Mouse (Mus musculus) heart, embryonic 14.5 days (tissue): ENCODE measurements at regions not wholly inside any gene's neighbourhood (a gene's known extent, or its start where the extent isn't known, plus 50 kb on each side); places are given as distances from the start of the nearest gene placed in this dataset.

Experiments used
- ATAC-seq: fragments of 200-750 bp; cut with Nextera tagmentation; 2 replicates; pipeline ENCODE4 v1.8.0; 2017; ENCODE audit warnings: low read depth, moderate TSS enrichment; ENCODE audit not compliant: insufficient number of reproducible peaks, insufficient read depth, low FRiP score
- H3K27ac ChIP-seq, 2 experiments: fragments of 200-500 bp in 1 of 2; fragments of 300-500 bp in 1 of 2; sonication (generic) in 1 of 2; replicated peaks in 1 of 2; 2 replicates each; pipeline ENCODE4 v1.5.1; 2012 to 2014; ENCODE audit warnings: low read depth in 2 of 2, low read length in 2 of 2, control low read depth in 1 of 2, mild to moderate bottlenecking in 1 of 2, mixed read lengths in 1 of 2; ENCODE audit not compliant: control insufficient read depth in 1 of 2, insufficient read depth in 1 of 2
- H3K27me3 ChIP-seq: fragments of 300-500 bp; sonication (generic); 2 replicates; pipeline ENCODE4 v1.6.1; 2014; ENCODE audit warnings: mild to moderate bottlenecking, low read length, control low read depth; ENCODE audit not compliant: control insufficient read depth, insufficient read depth
- H3K36me3 ChIP-seq: fragments of 300-500 bp; sonication (generic); 2 replicates; pipeline ENCODE4 v1.6.1; 2014; ENCODE audit warnings: mild to moderate bottlenecking, control low read depth, low read length, mixed read lengths; ENCODE audit not compliant: control insufficient read depth, insufficient read depth
- H3K4me1 ChIP-seq, 2 experiments: fragments of 200-500 bp in 1 of 2; fragments of 300-500 bp in 1 of 2; sonication (generic) in 1 of 2; 2 replicates each; pipeline ENCODE4 v1.6.1; 2012 to 2014; ENCODE audit warnings: low read length in 2 of 2, control low read depth in 1 of 2, mixed read lengths in 1 of 2; ENCODE audit not compliant: control insufficient read depth in 2 of 2, insufficient read depth in 2 of 2
- H3K4me2 ChIP-seq: fragments of 300-500 bp; sonication (generic); 2 replicates; pipeline ENCODE4 v1.6.1; 2014; ENCODE audit warnings: mild to moderate bottlenecking, low read length
- H3K4me3 ChIP-seq, 2 experiments: fragments of 200-500 bp in 1 of 2; fragments of 300-500 bp in 1 of 2; sonication (generic) in 1 of 2; 2 replicates each; pipeline ENCODE4 v1.5.1; 2012 to 2014; ENCODE audit warnings: low read length in 2 of 2, mild to moderate bottlenecking in 2 of 2, control low read depth in 1 of 2, low read depth in 1 of 2, moderate library complexity in 1 of 2; ENCODE audit not compliant: control insufficient read depth in 1 of 2, insufficient read depth in 1 of 2
- H3K9ac ChIP-seq: fragments of 300-500 bp; sonication (generic); 2 replicates; pipeline ENCODE4 v1.6.1; 2014; ENCODE audit warnings: mild to moderate bottlenecking, low read length
- H3K9me3 ChIP-seq: fragments of 300-500 bp; sonication (generic); 2 replicates; pipeline ENCODE4 v1.6.1; 2016; ENCODE audit warnings: low read length, control low read depth; ENCODE audit not compliant: control insufficient read depth
- WGBS: fragments of 180-500 bp; shearing (Covaris S2); extraction: QIAGEN DNeasy Blood & Tissue Kit; methylation state at CpG from one replicate; pipeline ENCODE4 v1.1.7; 2014; 5-methylcytosine and 5-hydroxymethylcytosine counted together

DNA sequence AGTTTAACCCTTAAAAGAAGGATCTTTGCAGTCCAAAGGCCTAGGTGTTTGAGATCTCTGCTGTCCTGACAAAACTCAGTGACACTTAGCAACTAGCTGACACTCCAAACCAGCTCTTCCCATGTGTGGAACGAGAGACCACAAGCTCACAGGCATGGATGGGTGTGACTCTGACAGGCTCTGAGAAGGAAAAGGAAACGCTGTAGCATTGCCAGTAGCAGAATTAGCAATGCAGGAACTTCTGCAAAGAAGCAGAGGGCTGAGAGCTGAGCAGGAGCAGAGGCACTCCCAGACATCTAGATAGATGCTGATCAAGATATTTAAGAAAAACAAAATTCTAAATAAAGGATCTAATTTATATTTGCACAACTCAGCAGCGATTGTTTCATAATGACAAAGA lies 218.9 kb upstream of the Ercc4 start:
- no peak overlapping the region for H3K9ac ChIP-seq

DNA sequence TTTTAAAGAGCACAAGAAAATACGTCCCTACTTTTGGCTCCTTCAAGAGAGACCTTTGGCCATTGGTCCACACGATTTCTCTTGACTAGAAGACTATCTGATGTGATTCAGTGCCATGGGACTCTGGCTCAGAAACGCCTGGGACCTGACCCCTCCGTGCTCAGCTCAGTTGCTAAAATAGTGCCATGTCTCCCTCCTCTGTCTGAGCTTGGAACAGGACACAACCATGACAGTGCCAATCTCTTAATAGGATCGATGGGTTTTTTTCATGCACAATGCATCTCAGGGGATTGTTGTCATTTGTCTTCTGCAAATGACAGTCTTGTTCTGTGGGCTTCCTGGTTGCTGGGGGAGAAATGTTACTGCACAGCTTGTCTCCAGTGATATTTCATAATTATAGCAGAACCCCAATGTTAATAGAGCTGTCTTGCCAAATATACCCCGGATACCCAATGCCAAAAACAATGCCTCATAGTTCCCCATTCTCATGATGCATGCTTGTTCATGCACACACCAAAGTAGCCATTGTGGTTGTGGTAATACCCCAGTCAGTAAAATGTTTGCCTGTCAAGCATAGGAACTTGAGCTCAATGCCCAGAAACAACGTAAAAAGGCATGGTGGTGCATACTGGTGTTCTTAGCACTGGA lies 216.7 kb upstream of the Ercc4 start:
- no peak for ATAC-seq
- H3K4me2 ChIP-seq = no peak overlapping the region
- no peaks in the 10 kb centered on the region for H3K36me3 ChIP-seq
- no peak overlapping the region for H3K9ac ChIP-seq
- no peaks in the 10 kb centered on the region for H3K9me3 ChIP-seq
- no peak overlapping the region for H3K4me3 ChIP-seq
- no peaks in the 10 kb centered on the region for H3K4me1 ChIP-seq
- H3K27me3 ChIP-seq = no peaks in the 10 kb centered on the region
- no peak overlapping the region for H3K27ac ChIP-seq
- WGBS = 73% methylated on average over 7 of the region's 7 CpGs

More for the DNA sequence above, 218.9 kb upstream of the Ercc4 start:
- no peak overlapping the region for H3K4me2 ChIP-seq
- ATAC-seq = no peak
- H3K4me3 ChIP-seq = no peak overlapping the region
- no peaks in the 10 kb centered on the region for H3K9me3 ChIP-seq
- no peaks in the 10 kb centered on the region for H3K27me3 ChIP-seq
- H3K27ac ChIP-seq = no peak overlapping the region
- WGBS = 55% methylated on average over 3 of the region's 3 CpGs
- peaks cover 2 to 10% of the 10 kb centered on the region in 2 experiments; a peak in 3 of 4 replicates for H3K4me1 ChIP-seq
- no peaks in the 10 kb centered on the region for H3K36me3 ChIP-seq

DNA sequence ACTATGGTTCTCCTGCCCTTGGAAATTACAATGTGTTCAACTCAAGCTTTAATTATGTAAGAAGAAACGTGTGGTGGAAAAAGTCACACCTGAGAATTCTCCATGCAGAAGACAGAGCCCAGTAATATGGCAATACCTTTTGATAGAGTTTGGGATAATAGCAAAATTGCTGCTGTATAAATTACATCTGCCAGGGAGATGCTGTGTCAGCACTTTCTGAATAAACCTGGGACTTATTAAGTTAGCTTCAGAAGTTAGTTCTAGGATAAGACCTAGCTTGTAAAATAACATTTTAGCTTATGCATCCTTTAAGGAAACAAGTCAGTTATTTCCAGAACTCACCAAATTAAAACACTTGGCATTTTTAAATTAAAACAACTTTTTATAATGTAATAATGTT lies 212.2 kb upstream of the Ercc4 start:
- H3K36me3 ChIP-seq = no peaks in the 10 kb centered on the region
- H3K27me3 ChIP-seq = no peaks in the 10 kb centered on the region
- H3K4me3 ChIP-seq = no peak overlapping the region
- H3K9ac ChIP-seq = no peak overlapping the region
- no peak overlapping the region for H3K4me2 ChIP-seq
- H3K9me3 ChIP-seq = no peaks in the 10 kb centered on the region
- 65% methylated on average over 1 of the region's 1 CpGs for WGBS
- ATAC-seq = no peak
- no peaks in the 10 kb centered on the region for H3K4me1 ChIP-seq
- no peak overlapping the region for H3K27ac ChIP-seq

DNA sequence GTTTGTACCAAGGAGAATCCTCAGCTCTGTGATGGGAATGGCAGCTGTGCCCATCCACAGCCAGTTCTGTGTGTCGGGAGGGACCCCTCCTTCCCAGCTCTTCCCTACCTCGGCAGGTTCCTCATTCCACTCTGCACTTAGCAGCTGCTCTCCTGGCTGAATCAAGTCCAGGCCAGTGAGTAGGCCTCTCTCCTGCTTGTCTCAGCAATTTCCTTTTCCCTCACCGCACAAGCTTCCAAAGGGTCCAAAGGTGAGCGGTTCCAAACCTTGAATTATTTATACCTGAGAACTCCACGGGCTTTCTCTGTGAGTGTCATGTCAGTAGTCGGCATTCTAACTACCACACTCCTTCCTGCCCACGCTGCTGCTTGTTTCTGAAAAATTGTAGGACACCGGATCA lies 208.8 kb upstream of the Ercc4 start:
- WGBS = 74% methylated on average over 8 of the region's 8 CpGs
- no peak for ATAC-seq

DNA sequence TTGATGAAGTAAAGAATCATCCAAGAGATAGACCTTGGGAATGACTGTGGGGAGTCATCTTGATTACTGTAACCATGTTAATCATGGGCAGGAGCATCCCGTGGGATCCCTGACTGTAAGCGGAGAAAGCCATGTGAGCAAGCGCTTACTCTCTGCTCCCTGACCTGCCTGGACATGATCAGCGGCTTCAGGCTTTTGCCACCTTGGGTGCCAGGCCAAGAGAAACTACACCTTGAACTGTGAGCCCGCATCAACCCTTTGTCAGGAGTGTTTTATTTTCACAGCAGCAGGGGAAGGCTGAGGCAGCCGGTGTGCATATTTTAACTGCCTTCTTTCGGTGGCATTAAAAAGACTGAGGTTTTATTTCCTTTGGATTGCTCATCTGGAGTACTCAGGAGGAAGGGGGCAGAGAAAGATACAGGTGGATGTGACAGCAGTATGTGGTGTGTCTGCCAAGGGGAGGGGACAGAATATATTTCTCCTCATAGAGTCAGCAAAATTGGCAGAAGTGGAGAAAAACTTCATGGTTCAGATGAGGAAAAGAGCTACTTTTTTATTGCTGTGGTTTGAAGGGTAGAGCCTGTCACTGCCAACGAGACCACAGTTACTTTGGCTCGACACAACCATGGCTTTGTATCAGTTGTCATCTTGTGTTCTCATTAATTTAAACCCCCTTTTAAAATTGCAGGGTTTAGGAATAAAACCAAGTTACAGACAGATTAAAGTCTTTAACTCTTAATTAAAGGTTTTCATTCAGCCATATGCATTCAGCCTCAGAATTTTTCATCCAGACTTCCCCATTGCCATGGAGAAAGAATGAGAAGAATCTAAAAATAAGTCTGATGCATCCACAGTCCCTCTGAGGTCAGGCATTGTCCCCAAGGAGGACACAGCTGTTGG lies 208.1 kb upstream of the Ercc4 start:
- H3K27me3 ChIP-seq = no peaks in the 10 kb centered on the region
- no peak overlapping the region for H3K9ac ChIP-seq
- H3K9me3 ChIP-seq = no peaks in the 10 kb centered on the region
- H3K4me3 ChIP-seq = no peak overlapping the region
- H3K4me2 ChIP-seq = no peak overlapping the region
- 78% methylated on average over 9 of the region's 9 CpGs for WGBS
- H3K36me3 ChIP-seq = no peaks in the 10 kb centered on the region
- no peak overlapping the region for H3K27ac ChIP-seq
- H3K4me1 ChIP-seq = no peaks in the 10 kb centered on the region
- no peak for ATAC-seq

More for the DNA sequence above, 208.8 kb upstream of the Ercc4 start:
- no peak overlapping the region for H3K4me2 ChIP-seq
- no peaks in the 10 kb centered on the region for H3K36me3 ChIP-seq
- H3K9me3 ChIP-seq = no peaks in the 10 kb centered on the region
- H3K4me1 ChIP-seq = no peaks in the 10 kb centered on the region
- no peak overlapping the region for H3K27ac ChIP-seq
- no peak overlapping the region for H3K4me3 ChIP-seq
- H3K9ac ChIP-seq = no peak overlapping the region
- H3K27me3 ChIP-seq = no peaks in the 10 kb centered on the region

DNA sequence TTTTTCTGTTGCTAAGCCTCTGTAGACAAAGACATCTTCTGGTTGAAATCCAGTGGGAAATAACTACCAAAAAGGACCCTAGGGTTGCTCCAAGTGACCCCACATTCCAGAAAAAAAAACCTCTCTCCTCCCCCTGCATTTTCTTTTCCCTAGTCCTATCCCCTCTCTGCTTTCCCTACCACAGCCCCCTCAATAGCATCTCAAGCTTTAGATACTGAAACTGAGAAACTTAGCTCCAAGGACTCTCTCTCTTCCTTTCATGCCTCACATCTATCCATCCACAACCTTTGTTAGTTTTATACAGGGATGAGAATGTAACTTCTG lies 207.5 kb upstream of the Ercc4 start:
- no peak overlapping the region for H3K27ac ChIP-seq
- no peak overlapping the region for H3K4me3 ChIP-seq
- no peaks in the 10 kb centered on the region for H3K27me3 ChIP-seq
- H3K9ac ChIP-seq = no peak overlapping the region
- ATAC-seq = no peak
- no peaks in the 10 kb centered on the region for H3K9me3 ChIP-seq
- no peak overlapping the region for H3K4me2 ChIP-seq
- no peaks in the 10 kb centered on the region for H3K4me1 ChIP-seq
- no peaks in the 10 kb centered on the region for H3K36me3 ChIP-seq

DNA sequence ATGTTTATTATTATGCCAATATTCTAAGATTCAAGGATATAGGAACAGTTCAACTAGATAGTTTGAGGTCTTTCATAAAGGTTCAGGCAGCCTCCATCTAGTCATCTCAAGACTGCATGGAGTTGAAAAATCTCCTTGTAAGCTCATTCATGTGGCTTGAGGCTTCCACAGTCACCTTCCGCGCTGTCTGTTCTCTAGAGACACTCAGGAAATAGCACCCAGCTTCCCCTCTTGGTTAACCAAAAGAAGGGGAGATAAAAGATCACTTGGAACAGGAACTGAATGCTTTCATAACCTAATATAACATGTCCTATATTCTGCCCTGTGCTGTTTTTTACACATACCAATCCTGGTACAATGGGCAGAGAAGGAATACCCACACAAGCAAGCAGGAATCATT lies 206.3 kb upstream of the Ercc4 start:
- no peaks in the 10 kb centered on the region for H3K9me3 ChIP-seq
- no peak overlapping the region for H3K4me3 ChIP-seq
- no peak overlapping the region for H3K9ac ChIP-seq
- no peaks in the 10 kb centered on the region for H3K27me3 ChIP-seq
- 84% methylated on average over 2 of the region's 2 CpGs for WGBS
- no peak overlapping the region for H3K27ac ChIP-seq
- H3K4me1 ChIP-seq = no peaks in the 10 kb centered on the region
- ATAC-seq = no peak
- no peak overlapping the region for H3K4me2 ChIP-seq
- H3K36me3 ChIP-seq = no peaks in the 10 kb centered on the region
